Mouse (Mus musculus): ENCODE data around the gene Kcnn1. TPM values are rescaled to one million over a fixed set of nuclear protein-coding genes. Genes with fewer than 3 reads are reported as not detected.

Gene Kcnn1
- polyA plus RNA-seq, 1 experiment from 2014 or later, result 0.72 TPM

- Histone ChIP-seq H3K27me3 (ENCODE audit: control insufficient read depth, insufficient read depth, low read length) (peaks cover 8% of the 10 kb centered on the region; the same call in 1 of the 2 replicates), H3K27ac (replicated peaks) (no peak overlapping the region), H3K4me2 (replicated peaks; ENCODE audit: low read depth) (peak overlapping the region; percentile 66), H3K9ac (ENCODE audit: low read length) (no peak overlapping the region; the same call in 1 of the 2 replicates), H3K4me1 (replicated peaks; ENCODE audit: control insufficient read depth, insufficient read depth) (peaks cover 8% of the 10 kb centered on the region), H3K4me3 (ENCODE audit: low read depth, low read length) (peak overlapping the region; percentile 39), H3K36me3 (ENCODE audit: control insufficient read depth, insufficient read depth, low read length) (0 out of 2 replicates have a peak, but pooled peaks cover 2% of the 10 kb centered on the region), H3K9me3 (ENCODE audit: control insufficient read depth, low read length) (no peaks in the 10 kb centered on the region)
- no peak for ATAC-seq (ENCODE audit: low FRiP score, low TSS enrichment)
- TF ChIP-seq CTCF (IDR thresholded peaks at IDR 0.05; ENCODE audit: low read depth) (no peak), EP300 (optimal IDR thresholded peaks at IDR 0.05) (no peak)
- 3% methylated on average over 45 of the region's 46 CpGs for WGBS
- no peak for DNase-seq (ENCODE audit: low spot score)
Measured at GRCm38 (mm10) chr8:70863956-70864711, 1.1 kb upstream of the Kcnn1 start.

DNA sequence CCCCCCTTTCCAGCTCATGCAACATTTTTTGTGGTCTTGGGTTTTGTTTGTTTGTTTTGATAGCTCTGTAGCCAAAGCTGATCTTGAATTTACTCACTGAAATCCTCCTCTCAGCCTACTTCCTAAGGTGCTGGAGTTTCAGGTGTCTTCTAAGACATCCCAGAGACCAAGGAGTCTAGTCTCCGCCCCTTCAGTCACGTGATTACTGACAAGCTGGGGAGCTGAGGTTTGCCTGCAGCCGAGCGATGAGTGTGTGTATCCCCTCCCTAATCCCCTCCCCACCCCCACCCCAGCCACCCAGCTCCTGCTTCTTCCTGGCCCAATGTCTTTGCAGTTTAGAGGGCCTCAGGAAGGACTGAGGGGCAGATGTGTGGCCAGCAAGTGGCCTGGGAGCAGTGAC, 5.5 kb downstream of the Kcnn1 start:
- H3K4me2 ChIP-seq (replicated peaks; ENCODE audit: low read depth), result no peak overlapping the region
- no peak for TF ChIP-seq CTCF (IDR thresholded peaks at IDR 0.05; ENCODE audit: low read depth)
- WGBS, result 25% methylated on average over 4 of the region's 4 CpGs
- ATAC-seq (ENCODE audit: low FRiP score, low TSS enrichment), result no peak
- no peak overlapping the region for H3K4me3 ChIP-seq (ENCODE audit: low read depth, low read length)
- H3K9me3 ChIP-seq (ENCODE audit: control insufficient read depth, low read length), result no peaks in the 10 kb centered on the region
- no peak for DNase-seq (ENCODE audit: low spot score)
- H3K9ac ChIP-seq (ENCODE audit: low read length), result 0 out of 2 replicates have a peak overlapping the region, but pooled peaks have one; percentile 13
- H3K27me3 ChIP-seq (ENCODE audit: control insufficient read depth, insufficient read depth, low read length), result no peaks in the 10 kb centered on the region
- H3K4me1 ChIP-seq (replicated peaks; ENCODE audit: control insufficient read depth, insufficient read depth), result peaks cover 4% of the 10 kb centered on the region; the same call in 1 of the 2 replicates
- no peaks in the 10 kb centered on the region for H3K36me3 ChIP-seq (ENCODE audit: control insufficient read depth, insufficient read depth, low read length)
- no peak overlapping the region for H3K27ac ChIP-seq (replicated peaks)

- no peaks in the 10 kb centered on the region for H3K9me3 ChIP-seq (ENCODE audit: control insufficient read depth, low read length)
- ATAC-seq (ENCODE audit: low FRiP score, low TSS enrichment) (peak; percentile 65), DNase-seq (ENCODE audit: low spot score) (peak; percentile 69)
- H3K4me2 ChIP-seq (replicated peaks; ENCODE audit: low read depth), result peak overlapping the region; percentile 80
- H3K9ac ChIP-seq (ENCODE audit: low read length), result peak overlapping the region; percentile 59
- H3K27ac ChIP-seq (replicated peaks), result no peak overlapping the region
- H3K27me3 ChIP-seq (ENCODE audit: control insufficient read depth, insufficient read depth, low read length), result no peaks in the 10 kb centered on the region
- no peaks in the 10 kb centered on the region for H3K36me3 ChIP-seq (ENCODE audit: control insufficient read depth, insufficient read depth, low read length)
- H3K4me1 ChIP-seq (replicated peaks; ENCODE audit: control insufficient read depth, insufficient read depth), result peaks cover 4% of the 10 kb centered on the region; the same call in 1 of the 2 replicates
- no peak for TF ChIP-seq CTCF (IDR thresholded peaks at IDR 0.05; ENCODE audit: low read depth)
- no peak for TF ChIP-seq EP300 (optimal IDR thresholded peaks at IDR 0.05)
- 8% methylated on average over 24 of the region's 33 CpGs for WGBS
- peak overlapping the region; percentile 46 for H3K4me3 ChIP-seq (ENCODE audit: low read depth, low read length)
Measured at GRCm38 (mm10) chr8:70856541-70857197, 6.4 kb downstream of the Kcnn1 start.

GRCm38 (mm10) chr8:70856028-70856427, 7.0 kb downstream of the Kcnn1 start:
- ATAC-seq (ENCODE audit: low FRiP score, low TSS enrichment) (no peak), DNase-seq (ENCODE audit: low spot score) (no peak)
- no peaks in the 10 kb centered on the region for H3K9me3 ChIP-seq (ENCODE audit: control insufficient read depth, low read length)
- H3K36me3 ChIP-seq (ENCODE audit: control insufficient read depth, insufficient read depth, low read length), result no peaks in the 10 kb centered on the region
- H3K27ac ChIP-seq (replicated peaks), result no peak overlapping the region
- peaks cover 4% of the 10 kb centered on the region; the same call in 1 of the 2 replicates for H3K4me1 ChIP-seq (replicated peaks; ENCODE audit: control insufficient read depth, insufficient read depth)
- H3K27me3 ChIP-seq (ENCODE audit: control insufficient read depth, insufficient read depth, low read length), result no peaks in the 10 kb centered on the region
- no peak overlapping the region for H3K9ac ChIP-seq (ENCODE audit: low read length)
- 71% methylated on average over 5 of the region's 5 CpGs for WGBS
- TF ChIP-seq EP300 (optimal IDR thresholded peaks at IDR 0.05), result no peak
- TF ChIP-seq CTCF (IDR thresholded peaks at IDR 0.05; ENCODE audit: low read depth), result no peak
- H3K4me3 ChIP-seq (ENCODE audit: low read depth, low read length), result no peak overlapping the region
- H3K4me2 ChIP-seq (replicated peaks; ENCODE audit: low read depth), result no peak overlapping the region

- DNase-seq (ENCODE audit: low spot score) (no peak), ATAC-seq (ENCODE audit: low FRiP score, low TSS enrichment) (no peak)
- no peak overlapping the region for H3K27ac ChIP-seq (replicated peaks)
- no peak for TF ChIP-seq EP300 (optimal IDR thresholded peaks at IDR 0.05)
- TF ChIP-seq CTCF (IDR thresholded peaks at IDR 0.05; ENCODE audit: low read depth), result no peak
- no peak overlapping the region for H3K4me3 ChIP-seq (ENCODE audit: low read depth, low read length)
- peaks cover 4% of the 10 kb centered on the region; the same call in 1 of the 2 replicates for H3K4me1 ChIP-seq (replicated peaks; ENCODE audit: control insufficient read depth, insufficient read depth)
- H3K4me2 ChIP-seq (replicated peaks; ENCODE audit: low read depth), result no peak overlapping the region
- no peaks in the 10 kb centered on the region for H3K27me3 ChIP-seq (ENCODE audit: control insufficient read depth, insufficient read depth, low read length)
- H3K9me3 ChIP-seq (ENCODE audit: control insufficient read depth, low read length), result no peaks in the 10 kb centered on the region
- H3K9ac ChIP-seq (ENCODE audit: low read length), result no peak overlapping the region
- no peaks in the 10 kb centered on the region for H3K36me3 ChIP-seq (ENCODE audit: control insufficient read depth, insufficient read depth, low read length)
- WGBS, result 88% methylated on average over 2 of the region's 2 CpGs
Measured at GRCm38 (mm10) chr8:70853863-70854262, 9.2 kb downstream of the Kcnn1 start.

Measured in stomach, postnatal 0 days (tissue).